Mouse (Mus musculus) forebrain, embryonic 11.5 days (tissue): ENCODE results near the gene Vdr. TPM values are rescaled to one million over a fixed set of nuclear protein-coding genes. Genes with fewer than 3 reads are reported as not detected.

ENCODE experiments used
- ATAC-seq: fragments of 200-750 bp; cut with Nextera tagmentation; replicated peaks from 2 replicates; pipeline ENCODE4 v1.8.0; 2017; ENCODE audit warnings: moderate TSS enrichment; ENCODE audit not compliant: low FRiP score
- DNase-seq: peaks from one replicate; pipeline ENCODE4 v3.0.0-alpha.2; 2017; ENCODE audit warnings: low spot score
- H3K27ac ChIP-seq: fragments of 300-500 bp; sonication (generic); 2 replicates; pipeline ENCODE4 v1.5.1; 2014; ENCODE audit warnings: low read depth, low read length
- H3K27me3 ChIP-seq: fragments of 300-500 bp; sonication (generic); 2 replicates; pipeline ENCODE4 v1.6.1; 2014; ENCODE audit warnings: mild to moderate bottlenecking, low read length, mixed read lengths; ENCODE audit not compliant: control insufficient read depth, insufficient read depth
- H3K36me3 ChIP-seq: fragments of 300-500 bp; sonication (generic); 2 replicates; pipeline ENCODE4 v1.6.1; 2014; ENCODE audit warnings: mild to moderate bottlenecking, low read length, moderate library complexity, mixed read lengths; ENCODE audit not compliant: control insufficient read depth, insufficient read depth
- H3K4me1 ChIP-seq: fragments of 300-500 bp; sonication (generic); replicated peaks from 2 replicates; pipeline ENCODE4 v1.6.1; 2014; ENCODE audit warnings: low read length, mixed read lengths; ENCODE audit not compliant: control insufficient read depth, insufficient read depth
- H3K4me2 ChIP-seq: fragments of 300-500 bp; sonication (generic); 2 replicates; pipeline ENCODE4 v1.6.1; 2014; ENCODE audit warnings: low read depth, mild to moderate bottlenecking, low read length, moderate library complexity, mixed read lengths; ENCODE audit not compliant: severe bottlenecking
- H3K4me3 ChIP-seq: fragments of 300-500 bp; sonication (generic); 2 replicates; pipeline ENCODE4 v1.5.1; 2014; ENCODE audit warnings: low read depth, low read length
- H3K9ac ChIP-seq: fragments of 300-500 bp; sonication (generic); 2 replicates; pipeline ENCODE4 v1.6.1; 2014; ENCODE audit warnings: low read length
- H3K9me3 ChIP-seq: fragments of 300-500 bp; sonication (generic); 2 replicates; pipeline ENCODE4 v1.6.1; 2016; ENCODE audit warnings: low read length, mixed read lengths; ENCODE audit not compliant: control insufficient read depth
- WGBS: fragments of 180-500 bp; shearing (Covaris S2); extraction: QIAGEN DNeasy Blood & Tissue Kit; methylation state at CpG from one replicate; pipeline ENCODE4 v1.1.7; 2014; 5-methylcytosine and 5-hydroxymethylcytosine counted together
- polyA plus RNA-seq: library from polyadenylated mRNA; unstranded; fragments of >200 nt; fragmentation: Nextera tagmentation; extraction: Ambion mirVana; gene quantifications from 2 replicates; pipeline ENCODE4 v1.2.1, GENCODE M21; 2014

Vdr gene
- polyA plus RNA-seq, 1 experiment from 2014 or later: 0.17 TPM

GRCm38 (mm10) chr15:97898791-97899190 lies 11.6 kb downstream of the Vdr start:
- H3K4me1 ChIP-seq: no peaks in the 10 kb centered on the region
- ATAC-seq (no peak), DNase-seq (no peak)
- no peaks in the 10 kb centered on the region for H3K9me3 ChIP-seq
- no peaks in the 10 kb centered on the region for H3K36me3 ChIP-seq
- WGBS: 78% methylated on average over 5 of the region's 5 CpGs
- no peak overlapping the region for H3K4me3 ChIP-seq
- H3K9ac ChIP-seq: no peak overlapping the region
- no peak overlapping the region for H3K27ac ChIP-seq
- no peaks in the 10 kb centered on the region for H3K27me3 ChIP-seq
- H3K4me2 ChIP-seq: no peak overlapping the region

- no peak overlapping the region for H3K27ac ChIP-seq
- no peak overlapping the region for H3K9ac ChIP-seq
- no peak overlapping the region for H3K4me3 ChIP-seq
- no peaks in the 10 kb centered on the region for H3K27me3 ChIP-seq
- DNase-seq: no peak
- no peaks in the 10 kb centered on the region for H3K4me1 ChIP-seq
- no peaks in the 10 kb centered on the region for H3K9me3 ChIP-seq
- no peak for ATAC-seq
- no peaks in the 10 kb centered on the region for H3K36me3 ChIP-seq
- 86% methylated on average over 16 of the region's 16 CpGs for WGBS
- H3K4me2 ChIP-seq: no peak overlapping the region
These were observed 13.4 kb downstream of the Vdr start for GRCm38 (mm10) chr15:97896861-97897654.

- no peak overlapping the region for H3K9ac ChIP-seq
- H3K9me3 ChIP-seq: no peaks in the 10 kb centered on the region
- no peak for DNase-seq
- no peaks in the 10 kb centered on the region for H3K36me3 ChIP-seq
- H3K4me2 ChIP-seq: no peak overlapping the region
- no peak for ATAC-seq
- H3K4me1 ChIP-seq: no peaks in the 10 kb centered on the region
- no peaks in the 10 kb centered on the region for H3K27me3 ChIP-seq
- WGBS: 90% methylated on average over 9 of the region's 9 CpGs
- H3K4me3 ChIP-seq: no peak overlapping the region
- H3K27ac ChIP-seq: no peak overlapping the region
These were observed 14.1 kb downstream of the Vdr start for GRCm38 (mm10) chr15:97896347-97896746.

- no peaks in the 10 kb centered on the region for H3K4me1 ChIP-seq
- DNase-seq (no peak), ATAC-seq (no peak)
- no peak overlapping the region for H3K4me3 ChIP-seq
- H3K9ac ChIP-seq: no peak overlapping the region
- H3K4me2 ChIP-seq: no peak overlapping the region
- 86% methylated on average over 12 of the region's 12 CpGs for WGBS
- H3K27me3 ChIP-seq: no peaks in the 10 kb centered on the region
- H3K27ac ChIP-seq: no peak overlapping the region
- no peaks in the 10 kb centered on the region for H3K9me3 ChIP-seq
- H3K36me3 ChIP-seq: no peaks in the 10 kb centered on the region
These were observed 14.6 kb downstream of the Vdr start for GRCm38 (mm10) chr15:97895847-97896246.

- Histone ChIP-seq H3K4me2 (no peak overlapping the region), H3K27me3 (no peaks in the 10 kb centered on the region), H3K9ac (no peak overlapping the region), H3K36me3 (no peaks in the 10 kb centered on the region), H3K4me3 (no peak overlapping the region), H3K27ac (no peak overlapping the region), H3K9me3 (no peaks in the 10 kb centered on the region), H3K4me1 (no peaks in the 10 kb centered on the region)
- ATAC-seq (no peak), DNase-seq (no peak)
- 75% methylated on average over 8 of the region's 8 CpGs for WGBS
These were observed 17.9 kb downstream of the Vdr start for GRCm38 (mm10) chr15:97892506-97892905.

GRCm38 (mm10) chr15:97890450-97890849 lies 20.0 kb downstream of the Vdr start:
- no peaks in the 10 kb centered on the region for H3K9me3 ChIP-seq
- DNase-seq (no peak), ATAC-seq (no peak)
- no peaks in the 10 kb centered on the region for H3K4me1 ChIP-seq
- H3K4me3 ChIP-seq: no peak overlapping the region
- 93% methylated on average over 10 of the region's 10 CpGs for WGBS
- no peak overlapping the region for H3K4me2 ChIP-seq
- no peak overlapping the region for H3K9ac ChIP-seq
- H3K27me3 ChIP-seq: no peaks in the 10 kb centered on the region
- no peak overlapping the region for H3K27ac ChIP-seq
- no peaks in the 10 kb centered on the region for H3K36me3 ChIP-seq

- 65% methylated on average over 11 of the region's 11 CpGs for WGBS
- Histone ChIP-seq H3K4me2 (no peak overlapping the region), H3K27me3 (no peaks in the 10 kb centered on the region), H3K9ac (no peak overlapping the region), H3K36me3 (no peaks in the 10 kb centered on the region), H3K9me3 (no peaks in the 10 kb centered on the region), H3K4me1 (no peaks in the 10 kb centered on the region), H3K4me3 (no peak overlapping the region), H3K27ac (no peak overlapping the region)
- ATAC-seq (no peak), DNase-seq (no peak)
These were observed 20.4 kb downstream of the Vdr start for GRCm38 (mm10) chr15:97890017-97890416.

GRCm38 (mm10) chr15:97887541-97888016 lies 22.9 kb downstream of the Vdr start:
- Histone ChIP-seq H3K4me2 (no peak overlapping the region), H3K4me1 (no peaks in the 10 kb centered on the region), H3K27ac (no peak overlapping the region), H3K9ac (no peak overlapping the region), H3K4me3 (no peak overlapping the region), H3K27me3 (no peaks in the 10 kb centered on the region), H3K9me3 (no peaks in the 10 kb centered on the region), H3K36me3 (no peaks in the 10 kb centered on the region)
- DNase-seq (no peak), ATAC-seq (no peak)
- WGBS: 88% methylated on average over 10 of the region's 10 CpGs

GRCm38 (mm10) chr15:97881423-97881822 lies 29.0 kb downstream of the Vdr start:
- Histone ChIP-seq H3K4me3 (no peak overlapping the region), H3K36me3 (no peaks in the 10 kb centered on the region), H3K4me1 (no peaks in the 10 kb centered on the region), H3K27ac (no peak overlapping the region), H3K9me3 (no peaks in the 10 kb centered on the region), H3K27me3 (no peaks in the 10 kb centered on the region), H3K4me2 (no peak overlapping the region), H3K9ac (no peak overlapping the region)
- 92% methylated on average over 8 of the region's 8 CpGs for WGBS
- ATAC-seq (no peak), DNase-seq (no peak)
